Mouse (Mus musculus) regulatory T cell (primary cell): ENCODE results near the gene St7.

ENCODE experiments used
- in situ Hi-C: fragments of 300-600 bp; cut with MboI, MseI; formaldehyde crosslinking; loops from one replicate; pipeline ENCODE4 v1.15.1; 2025; ENCODE audit warnings: high pct_unique_total_duplicates

Gene St7

DNA sequence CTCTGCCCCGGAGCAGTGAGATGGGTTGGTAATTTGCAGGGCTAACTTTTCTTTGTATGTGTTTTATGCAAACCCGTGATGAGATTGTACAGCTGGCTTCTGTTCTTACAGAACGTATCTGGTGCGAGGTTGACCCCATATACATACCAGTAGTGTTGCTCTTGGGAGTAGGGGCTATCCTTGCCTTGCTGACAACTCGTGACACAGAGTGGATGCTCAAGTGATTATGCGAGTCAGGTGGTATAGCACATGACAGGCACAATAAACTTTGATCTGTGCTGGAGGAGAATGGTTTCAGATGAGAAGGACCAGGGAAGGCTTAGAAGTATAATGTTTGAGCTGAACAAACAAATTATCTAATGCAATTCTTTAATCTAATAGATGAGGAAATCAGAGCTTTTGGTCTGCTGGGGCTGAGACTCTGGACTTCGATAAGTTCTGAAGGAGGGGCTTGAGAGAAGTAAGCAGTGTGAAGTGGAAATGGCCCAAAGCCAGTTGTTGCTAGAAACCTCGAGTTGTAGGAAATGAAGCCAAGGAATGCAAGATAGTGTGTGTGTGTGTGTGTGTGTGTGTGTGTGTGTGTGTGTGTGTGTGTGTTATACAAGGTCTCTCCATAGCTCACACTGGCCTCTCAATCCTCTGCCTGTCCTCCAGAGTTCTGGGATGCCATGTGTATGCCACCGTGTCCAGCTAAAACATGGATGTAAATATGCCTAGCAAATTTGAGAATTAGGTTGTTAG lies 251.3 kb downstream of the St7 start:
- in situ Hi-C loops: no loop called here

DNA sequence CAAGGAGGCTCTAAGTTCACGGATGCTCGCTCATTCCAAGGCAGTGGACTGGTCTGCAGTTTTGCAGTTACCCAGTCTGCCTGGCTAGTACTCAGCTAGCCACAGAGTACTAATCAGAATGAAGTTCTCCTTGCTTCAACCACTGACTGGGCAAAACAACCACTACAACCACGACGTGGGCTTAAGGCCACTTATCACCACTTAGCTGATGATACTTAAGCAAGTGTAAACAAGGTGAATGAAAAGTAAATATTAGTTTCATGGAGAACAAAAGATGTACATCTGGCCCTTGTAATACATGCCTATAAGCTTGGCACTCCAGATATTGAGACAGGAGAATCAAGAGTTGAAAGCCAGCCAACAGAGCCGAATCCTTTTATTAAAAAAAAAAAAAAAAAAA lies 253.7 kb downstream of the St7 start:
- in situ Hi-C loops: no loop called here

DNA sequence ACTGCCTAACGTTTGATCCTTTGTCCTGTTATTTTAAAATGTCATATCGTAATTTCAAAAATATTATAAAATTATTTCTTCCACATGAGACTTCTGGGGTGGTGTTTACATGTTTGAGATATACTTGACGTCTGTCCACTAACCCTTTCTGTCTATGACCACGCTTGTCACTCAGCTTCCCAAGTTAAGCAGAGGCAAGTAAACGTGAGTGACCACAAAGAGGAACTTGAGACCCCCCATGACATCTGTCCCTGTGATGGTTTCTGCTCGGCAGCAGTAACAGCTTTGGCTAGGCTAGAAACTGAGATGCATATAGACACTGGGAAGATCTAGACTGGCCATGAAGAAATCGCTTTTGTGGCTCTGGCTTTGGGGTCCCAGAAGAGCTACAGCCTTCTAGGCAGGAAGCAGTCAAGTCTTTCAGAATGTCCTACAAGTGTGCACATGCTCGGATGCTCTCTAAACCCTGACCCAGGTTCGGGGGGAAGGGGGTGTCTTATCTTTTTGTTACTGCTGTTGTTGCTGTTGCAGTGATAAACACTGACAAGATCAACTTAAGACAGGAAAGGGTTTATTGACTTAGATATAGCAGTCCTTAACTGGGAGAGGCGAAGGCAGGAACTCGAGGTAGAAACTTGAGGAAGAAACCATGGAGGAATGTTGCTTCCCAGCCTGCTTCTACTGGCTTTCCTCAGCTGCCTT lies 254.5 kb downstream of the St7 start:
- in situ Hi-C loops: no loop called here

- in situ Hi-C loops: no loop called here
Observed at GRCm38 (mm10) chr6:17949103-17949502, 256.4 kb downstream of the St7 start.

DNA sequence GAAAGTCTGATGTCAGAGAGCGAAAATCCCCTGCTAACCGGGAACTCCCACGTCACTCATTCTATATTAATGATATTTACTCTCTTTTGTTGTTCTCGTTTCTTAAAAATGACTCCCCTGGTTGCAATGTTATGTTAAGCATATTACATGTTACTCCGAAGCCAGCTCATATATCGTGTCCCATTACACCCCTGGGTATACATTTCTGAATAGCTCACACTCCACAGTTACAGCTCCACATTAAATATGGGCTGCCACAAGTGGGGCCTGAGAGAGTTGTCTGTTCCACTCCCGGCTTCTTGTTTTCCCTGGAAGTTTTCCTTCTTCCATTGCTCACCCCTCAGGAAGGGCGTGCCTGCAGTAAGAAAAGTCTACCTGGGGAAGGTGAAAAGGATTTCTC lies 259.0 kb downstream of the St7 start:
- in situ Hi-C loops: no loop called here

DNA sequence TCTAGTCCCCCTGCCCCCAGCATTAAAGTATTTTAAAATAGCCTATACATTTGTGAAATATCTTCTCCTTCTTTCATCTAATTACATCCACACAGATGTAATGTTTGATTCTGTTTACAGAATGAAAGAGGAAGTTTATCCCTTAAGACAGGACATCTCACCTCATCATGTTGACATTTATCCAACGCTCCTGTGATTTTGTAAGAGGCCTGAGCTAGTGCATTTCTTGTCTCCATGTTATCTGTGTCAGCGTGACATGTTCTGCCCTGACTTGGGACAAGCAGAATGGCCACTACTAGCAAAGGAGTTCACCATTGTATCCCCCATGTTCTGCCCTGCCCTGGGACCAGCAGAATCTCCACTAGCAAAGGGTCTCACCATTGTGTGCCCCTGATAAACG lies 270.7 kb downstream of the St7 start:
- in situ Hi-C loops: no loop called here

DNA sequence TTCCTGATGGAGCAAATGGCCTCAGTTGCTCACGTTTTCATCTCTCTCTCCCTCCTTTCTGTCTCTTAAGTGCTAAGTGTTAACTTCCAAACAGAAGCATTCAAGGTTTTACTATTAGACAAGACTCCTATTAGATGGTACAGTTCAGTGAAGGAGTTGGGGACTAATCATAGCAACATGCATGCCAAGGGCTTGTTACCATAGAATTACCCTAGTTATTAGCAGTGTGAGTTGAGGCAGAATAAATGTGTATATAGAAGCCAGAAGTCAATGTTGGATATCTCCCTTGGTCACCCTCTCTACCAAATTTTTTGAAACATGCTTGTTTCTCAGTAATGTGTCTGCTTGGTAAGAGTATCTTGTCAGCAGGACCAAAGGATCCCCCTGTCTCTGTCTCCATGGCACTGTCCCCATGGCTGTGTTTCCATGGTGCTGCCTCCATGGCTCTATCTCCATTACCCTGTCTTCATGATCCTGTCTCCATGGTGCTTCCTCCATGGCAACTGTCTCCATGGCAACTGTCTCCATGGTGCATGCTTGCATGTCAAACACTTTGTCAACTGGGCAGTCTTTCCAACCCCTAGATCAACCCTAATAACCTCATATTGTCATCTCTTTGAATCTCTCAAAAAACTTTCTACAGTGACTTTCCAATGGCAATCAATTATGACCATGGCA lies 275.9 kb downstream of the St7 start:
- in situ Hi-C loops: no loop called here

GRCm38 (mm10) chr6:17969815-17970214 lies 277.1 kb downstream of the St7 start:
- in situ Hi-C loops: no loop called here

GRCm38 (mm10) chr6:17971393-17971792 lies 278.7 kb downstream of the St7 start:
- in situ Hi-C loops: no loop called here

DNA sequence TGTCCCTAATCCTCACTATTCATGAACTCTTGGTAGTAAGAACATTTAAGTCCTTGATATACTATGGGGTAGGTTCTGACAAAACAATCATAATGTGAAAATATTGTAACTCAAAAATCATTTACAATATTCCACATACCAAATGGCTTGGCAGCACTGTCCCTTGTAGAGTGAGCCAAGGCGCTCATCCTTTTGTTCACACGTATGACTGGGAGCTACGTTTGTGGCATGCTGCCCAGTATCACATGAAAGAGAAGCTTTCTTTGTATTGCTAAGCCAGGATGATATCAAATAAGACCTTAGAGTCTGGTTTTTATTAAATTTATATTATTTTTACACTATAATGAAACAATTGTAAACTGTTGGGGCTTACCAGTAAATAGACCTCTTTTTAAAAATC lies 281.7 kb downstream of the St7 start:
- in situ Hi-C loops: no loop called here

GRCm38 (mm10) chr6:17977165-17977564 lies 284.4 kb downstream of the St7 start:
- in situ Hi-C loops: no loop called here

DNA sequence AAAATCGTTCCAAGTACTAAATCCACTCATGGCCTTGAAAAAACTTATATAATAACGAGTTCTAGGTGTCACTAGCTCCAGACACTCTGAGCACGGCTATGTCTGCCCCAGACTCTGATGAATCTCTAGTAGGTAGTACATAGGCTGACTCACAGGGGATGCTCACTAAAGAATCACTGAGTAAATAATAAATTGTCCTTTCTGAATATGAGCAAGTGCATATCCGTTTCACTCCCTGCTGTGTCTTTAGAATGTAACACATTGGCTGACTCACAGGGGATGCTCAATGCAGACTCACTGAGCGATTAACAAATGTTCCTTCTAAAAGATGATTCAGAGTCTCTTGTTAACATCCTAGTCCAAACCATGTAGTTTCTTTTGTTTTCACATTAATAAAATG lies 285.6 kb downstream of the St7 start:
- in situ Hi-C loops: no loop called here

DNA sequence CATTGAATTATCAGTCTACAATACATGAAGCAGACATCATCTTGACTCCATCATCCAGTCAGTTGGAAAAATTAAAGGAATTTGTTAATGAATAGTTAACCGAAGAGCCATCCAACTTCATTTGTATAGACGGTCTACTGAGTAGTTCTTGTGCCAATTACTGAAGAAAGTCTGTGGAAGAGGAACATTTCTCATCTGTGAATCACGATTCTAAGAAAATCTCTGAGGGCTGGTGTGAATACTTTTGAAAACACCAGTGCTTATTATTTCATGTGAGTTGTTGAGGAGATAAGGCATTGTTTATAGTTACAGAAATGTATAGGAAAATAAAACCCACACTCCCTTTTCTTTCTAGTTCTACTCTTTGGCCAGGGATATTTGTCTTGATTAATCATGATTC lies 286.1 kb downstream of the St7 start:
- in situ Hi-C loops: no loop called here

DNA sequence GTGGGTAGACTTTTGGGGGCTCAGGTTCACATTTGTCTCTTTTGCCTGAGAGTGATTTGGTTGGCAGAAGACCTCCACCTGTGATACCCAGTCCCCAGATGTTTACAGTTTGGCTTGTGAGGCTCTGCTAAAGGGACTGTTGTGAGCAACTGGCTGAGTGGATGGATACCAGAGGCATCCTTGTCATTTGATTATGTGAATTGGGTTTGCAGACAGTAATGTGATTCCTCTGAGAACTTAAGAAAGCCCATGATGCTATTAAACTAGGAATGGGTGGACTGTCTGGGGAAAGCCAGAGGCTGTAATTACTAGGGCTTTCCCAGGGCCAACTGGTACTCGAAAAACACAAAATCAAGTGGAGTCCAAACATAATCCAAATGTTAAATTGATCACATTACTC lies 286.6 kb downstream of the St7 start:
- in situ Hi-C loops: no loop called here

DNA sequence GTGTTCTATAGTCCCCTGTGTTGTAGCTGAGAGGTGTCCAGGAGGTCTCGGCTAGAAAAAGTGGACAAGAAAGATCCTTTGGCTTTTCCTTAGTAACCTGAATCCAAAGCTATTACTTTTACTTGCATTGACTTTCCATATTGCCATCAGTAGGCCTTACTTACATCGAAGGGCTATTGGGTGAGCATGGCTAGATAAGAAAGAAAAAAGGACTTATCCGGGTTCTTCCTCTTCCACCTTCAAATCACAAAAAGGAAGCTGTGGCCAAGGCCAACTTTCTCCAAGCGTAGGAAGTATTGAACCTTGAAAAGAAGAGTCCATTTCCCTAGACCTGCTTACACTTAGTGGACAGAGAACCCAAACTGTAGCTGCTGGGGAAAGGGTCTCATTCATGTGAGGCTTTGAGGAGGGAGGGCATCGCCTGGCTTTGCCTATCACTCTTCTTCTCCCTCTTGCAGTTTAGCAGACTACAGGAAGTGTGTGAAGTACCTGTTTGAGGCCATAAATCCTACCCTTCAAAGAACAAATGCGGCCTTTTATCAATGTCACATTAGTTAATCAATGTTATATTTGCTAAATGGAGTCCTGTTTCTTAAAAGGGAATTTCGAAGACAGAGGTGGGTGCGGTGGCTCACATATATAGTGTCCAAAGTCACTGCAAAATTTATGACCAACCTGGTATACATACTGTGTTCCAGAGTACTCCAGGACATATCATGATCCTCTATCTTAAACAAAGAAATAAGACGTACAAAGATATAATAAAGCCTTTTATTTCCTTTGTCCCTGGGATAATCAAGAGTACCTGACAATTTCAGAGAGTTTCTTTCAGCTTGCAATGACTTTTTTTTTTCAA lies 297.7 kb downstream of the St7 start:
- in situ Hi-C loops: no loop called here

DNA sequence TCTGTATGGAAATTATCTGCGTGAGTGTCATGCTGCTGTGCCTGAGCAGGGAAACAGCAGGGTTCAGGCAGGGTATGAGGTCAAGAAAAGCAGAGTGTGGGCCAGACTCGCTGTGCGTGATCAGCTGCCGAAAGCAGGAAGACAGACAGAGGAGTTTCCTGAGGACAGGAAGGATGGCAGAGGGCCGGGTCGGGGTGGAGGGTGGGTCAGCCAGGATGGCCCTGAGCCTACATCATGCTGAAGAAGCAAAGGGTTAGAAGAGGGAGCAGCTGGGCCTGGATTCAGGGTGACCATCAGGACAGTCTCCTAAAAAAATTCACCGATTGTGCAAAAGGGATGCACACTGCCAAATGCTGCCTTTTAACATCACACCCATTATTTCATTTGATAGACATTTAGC lies 298.9 kb downstream of the St7 start:
- in situ Hi-C loops: no loop called here
